Mouse (Mus musculus) cerebellum, adult 2 months (tissue): ENCODE data around the gene Trim30b. TPM values are rescaled to one million over a fixed set of nuclear protein-coding genes. Genes with fewer than 3 reads are reported as not detected.

ENCODE experiments used
- DNase-seq, 2 experiments: peaks; one replicate each; pipeline ENCODE4 v3.0.0; 2021
- H3K27ac ChIP-seq: fragments of 200-500 bp; 2 replicates; pipeline ENCODE4 v1.5.1; 2012; ENCODE audit warnings: low read length, control low read depth, inconsistent platforms; ENCODE audit not compliant: insufficient read depth
- H3K27me3 ChIP-seq: fragments of 200-500 bp; 2 replicates; pipeline ENCODE4 v1.6.1; 2012; ENCODE audit warnings: inconsistent platforms, mild to moderate bottlenecking, low read length, moderate library complexity; ENCODE audit not compliant: control insufficient read depth, insufficient read depth
- H3K4me1 ChIP-seq: fragments of 200-500 bp; 2 replicates; pipeline ENCODE4 v1.6.1; 2011; ENCODE audit warnings: low read length; ENCODE audit not compliant: control insufficient read depth, insufficient read depth
- H3K4me3 ChIP-seq: fragments of 200-500 bp; replicated peaks from 2 replicates; pipeline ENCODE3; 2011; ENCODE audit warnings: mild to moderate bottlenecking, low read depth, low read length, control low read depth; ENCODE audit not compliant: insufficient read depth
- CTCF ChIP-seq: fragments of 200-500 bp; IDR thresholded peaks from 2 replicates; pipeline ENCODE4 v1.5.1; 2011; ENCODE audit warnings: low read depth, mild to moderate bottlenecking, control low read depth, low read length, moderate library complexity, borderline replicate concordance; ENCODE audit not compliant: insufficient read depth
- POLR2A ChIP-seq: fragments of 200-500 bp; IDR thresholded peaks from 2 replicates; pipeline ENCODE4 v1.6.1; 2011; ENCODE audit warnings: low read length, control low read depth, borderline replicate concordance; ENCODE audit not compliant: insufficient read depth
- WGBS: fragments of 180-500 bp; shearing (Covaris S2); methylation state at CpG from one replicate; pipeline ENCODE4 v1.1.7; 2018; 5-methylcytosine and 5-hydroxymethylcytosine counted together
- polyA plus RNA-seq: library from polyadenylated mRNA; depleted of rRNA; stranded (reverse); fragments of >200 nt; gene quantifications from 2 replicates; pipeline ENCODE4 v1.2.3, GENCODE M21; 2012; rRNA removed

Gene Trim30b
- 0.03 and 0.11 TPM in 2 replicates for polyA plus RNA-seq

DNA sequence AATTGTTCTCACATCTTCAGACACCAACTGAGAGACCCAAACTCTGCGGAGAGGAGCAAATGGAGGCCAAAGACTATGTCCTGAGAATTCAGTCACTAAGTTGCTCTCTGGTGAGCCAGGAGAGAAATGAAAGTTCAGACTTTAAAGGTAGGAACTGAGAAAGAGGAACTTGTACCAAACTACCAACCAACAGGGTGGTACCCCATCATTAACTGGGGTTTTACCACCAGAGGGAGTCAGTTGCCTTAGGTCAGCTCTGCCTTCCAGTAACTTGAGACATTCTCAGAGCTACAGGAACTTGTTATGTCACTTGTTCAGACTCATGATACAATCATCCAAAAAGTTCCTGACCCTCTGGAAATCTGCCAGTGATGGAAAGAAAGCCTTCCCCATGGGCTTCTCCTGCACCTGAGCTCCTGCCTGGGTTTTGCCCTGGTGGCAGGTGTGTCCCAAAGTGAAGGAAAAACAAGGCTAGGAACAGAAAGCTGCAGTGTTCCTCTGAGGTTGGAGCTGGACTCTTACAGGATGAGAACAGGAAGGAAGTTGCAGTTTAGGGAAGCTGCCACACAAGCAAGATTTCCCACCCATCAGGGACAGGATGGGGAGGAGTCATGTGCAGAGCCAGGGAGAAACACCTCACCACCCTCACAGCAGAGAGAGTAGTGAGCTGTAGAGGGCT is at the start of gene Trim30b:
Gene Trim30b, minus strand, starts transcription at position 149 of the 679 bp plus-strand sequence.
- WGBS = 57% methylated on average over 1 of the region's 1 CpGs
- Histone ChIP-seq H3K27ac (no peak within 1 kb of the TSS), H3K4me3 (no peak within 1 kb of the TSS), H3K27me3 (no peaks in the 10 kb centered on the region), H3K4me1 (no peaks in the 10 kb centered on the region)
- no peak for TF ChIP-seq CTCF
- no peak for DNase-seq

DNA sequence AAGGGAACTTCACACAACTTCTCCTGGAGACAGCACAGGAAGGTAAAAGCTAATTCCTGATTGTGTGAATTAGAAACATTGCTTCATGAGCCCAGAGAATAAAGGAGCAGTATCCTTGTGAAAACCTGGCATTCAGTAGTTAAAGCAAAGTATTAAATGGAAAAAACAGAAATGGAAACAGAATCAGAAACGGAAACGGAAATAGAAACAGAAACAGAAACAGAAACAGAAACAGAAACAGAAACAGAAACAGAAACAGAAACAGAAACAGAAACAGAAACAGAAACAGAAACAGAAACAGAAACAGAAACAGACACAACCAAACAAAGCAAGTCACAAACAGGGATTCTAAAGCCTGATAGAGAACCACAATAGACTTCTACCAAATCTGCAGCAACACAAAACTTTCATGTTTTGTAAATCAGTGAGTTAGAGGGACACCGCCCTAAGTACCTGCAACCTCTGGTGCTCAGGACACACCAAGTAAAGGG is 34.8 kb upstream of the Trim30b start:
- 87% methylated on average over 3 of the region's 3 CpGs for WGBS
- H3K4me1 ChIP-seq = no peaks in the 10 kb centered on the region
- no peak overlapping the region for H3K4me3 ChIP-seq
- TF ChIP-seq CTCF = no peak
- TF ChIP-seq POLR2A = no peak
- H3K27me3 ChIP-seq = no peaks in the 10 kb centered on the region
- no peak overlapping the region for H3K27ac ChIP-seq
- DNase-seq = no peak

DNA sequence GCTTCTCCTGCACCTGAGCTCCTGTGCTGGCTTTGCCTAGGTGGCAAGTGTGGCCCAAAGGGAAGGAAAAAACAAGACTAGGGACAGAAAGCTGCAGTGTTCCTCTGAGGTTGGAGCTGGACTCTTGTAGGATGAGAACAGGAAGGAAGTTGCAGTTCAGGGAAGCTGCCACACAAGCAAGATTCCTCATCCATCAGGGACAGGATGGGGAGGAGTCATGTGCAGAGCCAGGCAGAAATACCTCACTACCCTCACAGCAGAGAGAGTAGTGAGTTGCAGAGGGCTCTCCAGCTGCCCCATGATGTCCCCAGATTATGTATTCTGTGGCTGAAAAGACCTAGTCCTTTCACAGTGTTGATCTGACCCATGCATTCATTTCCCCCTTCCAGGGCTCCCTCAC is 31.5 kb upstream of the Trim30b start:
- Histone ChIP-seq H3K27me3 (no peaks in the 10 kb centered on the region), H3K27ac (no peak overlapping the region), H3K4me3 (no peak overlapping the region), H3K4me1 (no peaks in the 10 kb centered on the region)
- TF ChIP-seq POLR2A (no peak), CTCF (no peak)
- DNase-seq = no peak

DNA sequence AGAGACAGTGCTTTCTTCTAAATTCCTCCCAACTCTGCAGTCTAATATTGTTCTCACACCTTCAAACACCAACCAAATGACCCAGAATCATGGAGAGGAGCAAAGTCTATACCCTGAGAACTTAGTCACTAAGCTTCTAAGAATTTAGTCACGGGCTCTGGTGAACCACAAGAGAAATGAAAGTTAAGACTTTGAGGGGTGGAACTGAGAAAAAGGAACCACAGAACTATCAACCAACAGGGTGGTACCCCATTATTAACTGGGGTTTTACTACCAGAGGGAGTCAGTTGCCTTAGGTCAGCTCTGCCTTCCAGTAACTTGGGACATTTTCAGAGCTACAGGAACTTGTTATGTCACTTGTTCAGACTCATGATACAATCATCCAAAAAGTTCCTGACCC is 31.0 kb upstream of the Trim30b start, which contains the start of gene Trim30c:
Gene Trim30c, minus strand, starts transcription at position 140 of the 400 bp plus-strand sequence.
- Histone ChIP-seq H3K27me3 (no peaks in the 10 kb centered on the region), H3K4me1 (no peaks in the 10 kb centered on the region), H3K4me3 (no peak within 1 kb of the TSS), H3K27ac (no peak within 1 kb of the TSS)
- 64% methylated on average over 1 of the region's 1 CpGs for WGBS
- TF ChIP-seq CTCF (no peak), POLR2A (no peak)
- DNase-seq = no peak

DNA sequence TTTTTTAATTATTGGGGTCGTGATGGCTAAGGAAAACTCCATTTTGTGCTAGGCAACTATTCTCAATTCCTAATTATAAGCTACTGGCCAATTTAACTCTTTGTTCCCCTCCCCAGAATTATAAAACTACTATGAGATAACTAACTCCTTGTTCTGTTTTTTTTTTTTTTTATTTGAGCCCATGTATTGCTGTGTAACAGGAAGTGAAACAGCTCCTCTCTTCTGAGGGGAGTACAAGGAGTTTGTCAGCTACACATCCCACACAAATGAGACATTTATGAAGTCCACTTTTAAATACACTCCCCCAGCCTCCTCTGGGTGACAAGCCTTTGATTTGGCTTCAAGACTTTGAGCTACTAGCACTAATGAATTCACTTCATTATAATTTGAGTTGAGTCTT is 28.8 kb upstream of the Trim30b start:
- WGBS = 64% methylated on average over 1 of the region's 1 CpGs
- DNase-seq = no peak
- Histone ChIP-seq H3K4me1 (no peaks in the 10 kb centered on the region), H3K27me3 (no peaks in the 10 kb centered on the region), H3K27ac (no peak overlapping the region), H3K4me3 (no peak overlapping the region)
- no peak for TF ChIP-seq POLR2A
- TF ChIP-seq CTCF = no peak

DNA sequence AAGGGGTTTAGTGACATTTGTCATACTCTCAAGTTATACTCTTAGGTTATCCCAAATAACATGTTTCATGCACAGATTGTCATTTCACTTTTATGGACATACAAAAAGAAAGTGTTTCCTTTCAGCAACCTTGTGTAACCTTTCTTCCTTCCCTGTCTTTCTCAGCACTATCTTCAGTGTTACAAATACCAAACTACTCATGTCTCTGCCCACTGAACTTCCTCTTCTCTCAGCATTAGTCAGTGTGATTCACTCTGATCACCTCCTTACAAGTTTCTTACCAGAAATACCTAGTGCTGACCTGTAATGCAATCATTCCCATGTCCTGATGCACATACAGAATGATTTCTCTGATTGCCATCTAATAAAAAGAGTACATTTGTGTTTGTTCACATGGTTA is 3.3 kb downstream of the Trim30b start:
- no peak for DNase-seq
- Histone ChIP-seq H3K27ac (no peak overlapping the region), H3K4me3 (no peak overlapping the region), H3K4me1 (no peaks in the 10 kb centered on the region), H3K27me3 (no peaks in the 10 kb centered on the region)
- TF ChIP-seq POLR2A = no peak
- no peak for TF ChIP-seq CTCF

DNA sequence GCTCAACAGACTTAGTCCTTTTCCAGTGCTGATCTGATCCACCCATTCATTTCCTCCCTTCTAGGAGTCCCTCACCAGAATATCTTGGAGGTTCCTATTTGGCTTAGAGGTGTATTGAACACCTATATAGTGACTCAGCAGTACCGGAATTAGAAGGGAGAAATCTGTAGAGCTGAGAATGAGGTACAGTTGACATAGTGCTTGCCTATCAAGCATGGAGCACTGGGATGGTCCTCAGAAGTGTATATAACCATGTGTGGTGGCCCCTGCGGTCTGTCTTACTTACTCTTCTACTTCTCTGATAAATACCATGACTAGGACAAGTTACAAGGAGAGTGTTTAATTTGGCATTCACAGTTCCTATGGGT is 16.1 kb downstream of the Trim30b start:
- no peak for DNase-seq
- WGBS = 84% methylated on average over 2 of the region's 2 CpGs
- no peaks in the 10 kb centered on the region for H3K4me1 ChIP-seq
- no peaks in the 10 kb centered on the region for H3K27me3 ChIP-seq
- H3K27ac ChIP-seq = no peak overlapping the region
- H3K4me3 ChIP-seq = no peak overlapping the region
- TF ChIP-seq POLR2A = no peak
- TF ChIP-seq CTCF = no peak
